Mouse (Mus musculus) cortical plate, adult 2 months (tissue): ENCODE results near the gene Dus2. TPM values are rescaled to one million over a fixed set of nuclear protein-coding genes. Genes with fewer than 3 reads are reported as not detected.
"Not testable (repeated sequence)": the region's sequence is repeated elsewhere in the genome, so short reads cannot be mapped to it uniquely, and the experiment has no call there.

Source experiments
- H3K27ac ChIP-seq: fragments of 200-500 bp; 2 replicates; pipeline ENCODE4 v1.5.1; 2012; ENCODE audit warnings: low read length, control low read depth, inconsistent platforms; ENCODE audit not compliant: insufficient read depth
- H3K4me1 ChIP-seq: fragments of 200-500 bp; 2 replicates; pipeline ENCODE4 v1.6.1; 2011; ENCODE audit warnings: low read length; ENCODE audit not compliant: control insufficient read depth, insufficient read depth
- H3K4me3 ChIP-seq: fragments of 200-500 bp; 2 replicates; pipeline ENCODE4 v1.5.1; 2011; ENCODE audit warnings: mild to moderate bottlenecking, low read length, control low read depth; ENCODE audit not compliant: insufficient read depth
- CTCF ChIP-seq: fragments of 200-500 bp; IDR thresholded peaks from 2 replicates; pipeline ENCODE4 v1.5.1; 2011; ENCODE audit warnings: mild to moderate bottlenecking, control low read depth, low read length; ENCODE audit not compliant: insufficient read depth; ENCODE audit errors: extremely low read depth
- POLR2A ChIP-seq: fragments of 200-500 bp; IDR thresholded peaks from 2 replicates; pipeline ENCODE4 v1.6.1; 2011; ENCODE audit warnings: mild to moderate bottlenecking, low read length, control low read depth; ENCODE audit not compliant: insufficient read depth; ENCODE audit errors: extremely low read depth
- polyA plus RNA-seq: library from polyadenylated mRNA; depleted of rRNA; stranded (reverse); fragments of >200 nt; gene quantifications from 2 replicates; pipeline ENCODE4 v1.2.3, GENCODE M21; 2012

Gene Dus2
- polyA plus RNA-seq, 1 experiment, result 25.1 TPM

- Histone ChIP-seq H3K4me1 (peaks cover 2% of the 10 kb centered on the region; the same call in 1 of the 2 replicates), H3K4me3 (peak overlapping the region; percentile 80), H3K27ac (no peak overlapping the region)
- TF ChIP-seq POLR2A (peak; percentile 73), CTCF (no peak)
Observed at GRCm38 (mm10) chr8:106010748-106011642, 19.9 kb downstream of the Dus2 start.

- Histone ChIP-seq H3K27ac (no peak within 1 kb of the TSS), H3K4me3 (peak within 1 kb of the TSS; percentile 80), H3K4me1 (peaks cover 2% of the 10 kb centered on the region; the same call in 1 of the 2 replicates)
- TF ChIP-seq CTCF (no peak), POLR2A (no peak)
Observed at GRCm38 (mm10) chr8:106011643-106011986, 20.5 kb downstream of the Dus2 start, which contains the start of gene Ddx28. Gene Ddx28, minus strand, starts transcription at chr8:106011882.

- H3K4me3 ChIP-seq, H3K27ac ChIP-seq, H3K4me1 ChIP-seq: not testable (repeated sequence)
Observed at GRCm38 (mm10) chr8:106012203-106012602, 21.1 kb downstream of the Dus2 start.

GRCm38 (mm10) chr8:106016284-106016683, 25.1 kb downstream of the Dus2 start:
- TF ChIP-seq CTCF, result no peak
- TF ChIP-seq POLR2A, result no peak

GRCm38 (mm10) chr8:106017130-106017529, 26.0 kb downstream of the Dus2 start:
- no peak overlapping the region for H3K27ac ChIP-seq
- TF ChIP-seq CTCF (no peak), POLR2A (no peak)
- H3K4me1 ChIP-seq, result no peaks in the 10 kb centered on the region
- H3K4me3 ChIP-seq, result no peak overlapping the region

More at GRCm38 (mm10) chr8:106016284-106016683, 25.1 kb downstream of the Dus2 start:
- no peaks in the 10 kb centered on the region for H3K4me1 ChIP-seq
- H3K4me3 ChIP-seq, result no peak overlapping the region
- no peak overlapping the region for H3K27ac ChIP-seq

GRCm38 (mm10) chr8:106018039-106018438, 26.9 kb downstream of the Dus2 start:
- Histone ChIP-seq H3K4me3 (no peak overlapping the region), H3K4me1 (no peaks in the 10 kb centered on the region), H3K27ac (no peak overlapping the region)
- TF ChIP-seq CTCF, result no peak
- TF ChIP-seq POLR2A, result no peak

- H3K4me1 ChIP-seq, result no peaks in the 10 kb centered on the region
- no peak overlapping the region for H3K4me3 ChIP-seq
- H3K27ac ChIP-seq, result no peak overlapping the region
- no peak for TF ChIP-seq POLR2A
- TF ChIP-seq CTCF, result peak; percentile 98
Observed at GRCm38 (mm10) chr8:106022483-106022882, 31.3 kb downstream of the Dus2 start.

- H3K4me3 ChIP-seq, result no peak overlapping the region
- H3K4me1 ChIP-seq, result no peaks in the 10 kb centered on the region
- no peak overlapping the region for H3K27ac ChIP-seq
- TF ChIP-seq POLR2A (no peak), CTCF (no peak)
Observed at GRCm38 (mm10) chr8:106038721-106039120, 47.6 kb downstream of the Dus2 start.

GRCm38 (mm10) chr8:106039605-106040004, 48.5 kb downstream of the Dus2 start:
- no peak overlapping the region for H3K4me3 ChIP-seq
- H3K4me1 ChIP-seq, result no peaks in the 10 kb centered on the region
- TF ChIP-seq POLR2A (no peak), CTCF (no peak)
- no peak overlapping the region for H3K27ac ChIP-seq

- H3K27ac ChIP-seq, result no peak overlapping the region
- H3K4me1 ChIP-seq, result no peaks in the 10 kb centered on the region
- TF ChIP-seq CTCF, result no peak
- TF ChIP-seq POLR2A, result no peak
- no peak overlapping the region for H3K4me3 ChIP-seq
Observed at GRCm38 (mm10) chr8:106040218-106040617, 49.1 kb downstream of the Dus2 start.
